In the genomic region with DNA sequence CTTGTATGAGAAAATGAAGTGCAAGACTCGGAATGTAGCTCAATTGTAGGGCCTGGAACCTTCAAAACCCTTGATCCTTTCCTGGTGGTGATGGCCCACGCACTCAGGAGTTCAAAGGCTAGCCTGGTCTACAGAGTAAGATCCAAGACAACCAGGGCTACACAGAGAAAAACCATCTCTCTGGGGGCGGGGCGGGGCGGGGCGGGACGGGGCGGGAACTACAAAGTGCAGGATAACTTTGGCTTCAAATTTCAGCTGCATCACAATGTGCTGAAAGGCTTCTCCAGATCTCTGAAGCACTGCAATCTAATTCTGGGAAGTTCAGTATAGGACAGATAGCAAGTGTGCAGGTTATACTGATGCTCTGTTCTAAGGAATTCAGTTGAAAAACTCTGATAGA, we compare ENCODE assay signal across 11 mouse cellular contexts. TPM values are rescaled to one million over a fixed set of nuclear protein-coding genes. Genes with fewer than 3 reads are reported as not detected.
DNase-seq lines count a peak whose midpoint lies in the region; ATAC-seq and TF ChIP-seq lines count a peak whose summit lies in the region.
"Had no signal": no experiment of that assay in that cellular context is flagged by ENCODE, and none has a peak within 500 bp of the region (broad histone marks: within the 10 kb centered on the region; RNA-seq: fewer than 3 reads in every experiment).

No protein-coding gene starts in this region.

- intact Hi-C loops in gastrocnemius, adult 2 months (cut with DNase I): loop anchor here (2.0 kb wide), 2 partner anchors 41 to 89 kb away; no protein-coding TSS in a partner anchor
- intact Hi-C loops in left cerebral cortex, postnatal 36 days (cut with DNase I): loop anchor here (1.0 to 5.0 kb wide), 3 partner anchors 43 to 265 kb away; partner anchors contain the start of gene Amd1

- ATAC-seq in megakaryocyte, adult 5-6 weeks (ENCODE audit: poor library complexity, severe bottlenecking): no peak
- no peak for ATAC-seq in liver, postnatal 0 days
- no peak for ATAC-seq in forebrain, embryonic 14.5 days

- no peaks in the 10 kb centered on the region for H3K9me3 ChIP-seq in megakaryocyte, embryonic 14.5 days
- no peaks in the 10 kb centered on the region for H3K9me3 ChIP-seq in liver, postnatal 0 days (ENCODE audit: low read length)
- H3K9me3 ChIP-seq in forebrain, embryonic 14.5 days (replicated peaks; ENCODE audit: control insufficient read depth, low read length): no peaks in the 10 kb centered on the region
- H3K9me3 ChIP-seq: hindbrain, embryonic 15.5 days; neural tube, embryonic 12.5 days had no signal

- TF ChIP-seq EP300 in liver, postnatal 0 days (IDR thresholded peaks at IDR 0.05; ENCODE audit: low read depth): no peak

- peaks cover 60% of the 10 kb centered on the region for H3K4me1 ChIP-seq in megakaryocyte, embryonic 14.5 days
- H3K4me1 ChIP-seq in liver, postnatal 0 days (ENCODE audit: insufficient read depth): peaks cover 16% of the 10 kb centered on the region
- H3K4me1 ChIP-seq in forebrain, embryonic 14.5 days (ENCODE audit: control insufficient read depth, insufficient read depth, low read length): peaks cover 6% of the 10 kb centered on the region
- H3K4me1 ChIP-seq: neural tube, embryonic 12.5 days had no signal

- peaks cover 7% of the 10 kb centered on the region for H3K36me3 ChIP-seq in megakaryocyte, embryonic 14.5 days (replicated peaks; ENCODE audit: low read length)
- H3K36me3 ChIP-seq in liver, postnatal 0 days (replicated peaks; ENCODE audit: insufficient read depth, low read length): no peaks in the 10 kb centered on the region
- 0 out of 2 replicates have a peak, but pooled peaks cover 3% of the 10 kb centered on the region for H3K36me3 ChIP-seq in forebrain, embryonic 14.5 days (ENCODE audit: control insufficient read depth, insufficient read depth, low read length)
- H3K36me3 ChIP-seq: hindbrain, embryonic 15.5 days; neural tube, embryonic 12.5 days had no signal

- no peak overlapping the region; the same call in 1 of the 2 replicates for H3K9ac ChIP-seq in liver, postnatal 0 days (replicated peaks)
- no peak overlapping the region for H3K9ac ChIP-seq in forebrain, embryonic 14.5 days (ENCODE audit: low read length)
- H3K9ac ChIP-seq: neural tube, embryonic 12.5 days had no signal

- H3K27ac ChIP-seq in gastrocnemius, adult 2 months: peak overlapping the region; percentile 94
- peak overlapping the region; percentile 84 for H3K27ac ChIP-seq in liver, postnatal 0 days (ENCODE audit: low read depth)
- H3K27ac ChIP-seq in forebrain, embryonic 14.5 days (ENCODE audit: low read depth, low read length): no peak overlapping the region
- H3K27ac ChIP-seq: neural tube, embryonic 12.5 days had no signal

- TF ChIP-seq CTCF in gastrocnemius, adult 2 months (IDR thresholded peaks at IDR 0.05): no peak
- TF ChIP-seq CTCF in liver, postnatal 0 days (IDR thresholded peaks at IDR 0.05; ENCODE audit: low read depth): no peak

- H3K27me3 ChIP-seq in megakaryocyte, embryonic 14.5 days (replicated peaks): no peaks in the 10 kb centered on the region
- no peaks in the 10 kb centered on the region for H3K27me3 ChIP-seq in liver, postnatal 0 days (ENCODE audit: insufficient read depth, low read length)
- H3K27me3 ChIP-seq in forebrain, embryonic 14.5 days (replicated peaks; ENCODE audit: control insufficient read depth, insufficient read depth, low read length): no peaks in the 10 kb centered on the region
- H3K27me3 ChIP-seq: hindbrain, embryonic 15.5 days; neural tube, embryonic 12.5 days had no signal

- H3K4me3 ChIP-seq in gastrocnemius, adult 2 months: peak overlapping the region; percentile 88
- H3K4me3 ChIP-seq in megakaryocyte, embryonic 14.5 days (replicated peaks): peak overlapping the region; percentile 97
- peak overlapping the region; percentile 94; the same call in 1 of the 2 replicates for H3K4me3 ChIP-seq in liver, postnatal 0 days (ENCODE audit: low read depth, low read length)
- no peak overlapping the region for H3K4me3 ChIP-seq in forebrain, embryonic 14.5 days (ENCODE audit: low read depth, low read length)
- H3K4me3 ChIP-seq: neural tube, embryonic 12.5 days had no signal

- peak overlapping the region; percentile 90 for H3K4me2 ChIP-seq in liver, postnatal 0 days (ENCODE audit: low read depth, low read length)
- no peak overlapping the region for H3K4me2 ChIP-seq in forebrain, embryonic 14.5 days (ENCODE audit: low read length)

- no peak for DNase-seq in gastrocnemius, adult 2 months
- DNase-seq in gastrocnemius, postnatal 4 days (ENCODE audit: low spot score in 2 of 2): no peak
- peak; percentile 8 for DNase-seq in embryo, embryonic 9.5 days (ENCODE audit: extremely low spot score)
- DNase-seq in liver, postnatal 0 days: peak; percentile 40
- DNase-seq in left cerebral cortex, postnatal 36 days (ENCODE audit: low spot score in 2 of 2): no peak
- DNase-seq in forebrain, embryonic 14.5 days (ENCODE audit: low spot score): no peak
- DNase-seq: gastrocnemius, postnatal 14 days had no signal

- WGBS in liver, postnatal 0 days (ENCODE audit: insufficient replicate concordance): 15% methylated on average over 8 of the region's 8 CpGs
- 20% methylated on average over 8 of the region's 8 CpGs for WGBS in forebrain, embryonic 14.5 days

RNA-seq across cellular contexts. Expression of gene Gtf3c6, which starts 1.6 kb away (rescaled TPM):
- total RNA-seq in gastrocnemius, adult 2 months (2021): 10 to 100 TPM; 27.0 to 27.7 TPM
- 10 to 100 TPM; 26.1 to 31.3 TPM for total RNA-seq in gastrocnemius, postnatal 4 days (2021)
- polyA plus RNA-seq in megakaryocyte, embryonic 14.5 days (2012; ENCODE audit: insufficient read depth, low replicate concordance): 7.4 and 17.2 TPM in 2 replicates
- 48.3 and 50.2 TPM in 2 replicates for total RNA-seq in megakaryocyte, adult 5-6 weeks (2015)
- total RNA-seq in megakaryocyte, adult 5-6 weeks (2017): 118 and 147 TPM in 2 replicates
- polyA plus RNA-seq in liver, postnatal 0 days (2015; fragmentation: Nextera tagmentation; extraction: Ambion mirVana): 23.7 and 28.3 TPM in 2 replicates
- total RNA-seq in left cerebral cortex, postnatal 36 days (2021): 10 to 100 TPM; 19.5 to 27.2 TPM
- 78.0 and 79.9 TPM in 2 replicates for polyA plus RNA-seq in forebrain, embryonic 14.5 days (2014; fragmentation: Nextera tagmentation; extraction: Ambion mirVana)

RNA-seq across cellular contexts. Expression of gene Rpf2, which starts 12.7 kb away (rescaled TPM):
- 10 to 100 TPM; 13.5 to 17.3 TPM for total RNA-seq in gastrocnemius, adult 2 months (2021)
- total RNA-seq in gastrocnemius, postnatal 4 days (2021): 10 to 100 TPM; 15.2 to 17.1 TPM
- polyA plus RNA-seq in megakaryocyte, embryonic 14.5 days (2012; ENCODE audit: insufficient read depth, low replicate concordance): 1.3 TPM in 1 of 2 replicates, not detected in the other
- 56.7 and 57.2 TPM in 2 replicates for total RNA-seq in megakaryocyte, adult 5-6 weeks (2015)
- total RNA-seq in megakaryocyte, adult 5-6 weeks (2017): 81.2 and 104 TPM in 2 replicates
- 23.7 and 24.1 TPM in 2 replicates for polyA plus RNA-seq in liver, postnatal 0 days (2015; fragmentation: Nextera tagmentation; extraction: Ambion mirVana)
- 10 to 100 TPM; 19.3 to 21.3 TPM for total RNA-seq in left cerebral cortex, postnatal 36 days (2021)
- polyA plus RNA-seq in forebrain, embryonic 14.5 days (2014; fragmentation: Nextera tagmentation; extraction: Ambion mirVana): 79.8 and 85.2 TPM in 2 replicates

RNA-seq across cellular contexts. Expression of gene Amd1, which starts 42.4 kb away (rescaled TPM):
- total RNA-seq in gastrocnemius, adult 2 months (2021): 100 to 1,000 TPM in 1 of 2 experiments, 10 to 100 TPM in 1; 94.9 to 998 TPM
- 10 to 100 TPM; 21.0 to 23.1 TPM for total RNA-seq in gastrocnemius, postnatal 4 days (2021)
- 0.79 and 10.4 TPM in 2 replicates for polyA plus RNA-seq in megakaryocyte, embryonic 14.5 days (2012; ENCODE audit: insufficient read depth, low replicate concordance)
- 62.7 and 67.7 TPM in 2 replicates for total RNA-seq in megakaryocyte, adult 5-6 weeks (2015)
- 76.9 and 77.4 TPM in 2 replicates for total RNA-seq in megakaryocyte, adult 5-6 weeks (2017)
- polyA plus RNA-seq in liver, postnatal 0 days (2015; fragmentation: Nextera tagmentation; extraction: Ambion mirVana): 25.5 and 29.1 TPM in 2 replicates
- 10 to 100 TPM; 76.0 to 83.6 TPM for total RNA-seq in left cerebral cortex, postnatal 36 days (2021)
- 50.7 and 69.4 TPM in 2 replicates for polyA plus RNA-seq in forebrain, embryonic 14.5 days (2014; fragmentation: Nextera tagmentation; extraction: Ambion mirVana)

Comparison
In these comparisons a context has a peak if more than half of its experiments do, and no peak if none do; other contexts are left out.
1. DNase-seq: peak in embryo, embryonic 9.5 days (single experiment) and liver, postnatal 0 days (single experiment); none in gastrocnemius, adult 2 months (single experiment), gastrocnemius, postnatal 4 days (0 of 2), left cerebral cortex, postnatal 36 days (0 of 2) and forebrain, embryonic 14.5 days (single experiment).